Comparison of ENCODE assay signal across 8 mouse cellular contexts in genomic region chr3:37906806-37907251, GRCm38 (mm10).
A peak's percentile ranks its signal among the peaks of the same experiment; 100 is the strongest.
DNase-seq lines count a peak whose midpoint lies in the region; ATAC-seq lines count a peak whose summit lies in the region.

No protein-coding gene starts in this region.

- no peak overlapping the region for H3K9ac ChIP-seq in embryonic facial prominence, embryonic 11.5 days (replicated peaks; ENCODE audit: low read length)
- H3K9ac ChIP-seq in hindbrain, embryonic 14.5 days: no peak overlapping the region
- no peak overlapping the region for H3K9ac ChIP-seq in lung, embryonic 15.5 days

- no peaks in the 10 kb centered on the region for H3K27me3 ChIP-seq in embryonic facial prominence, embryonic 11.5 days (ENCODE audit: control insufficient read depth, insufficient read depth, low read length)
- H3K27me3 ChIP-seq in hindbrain, embryonic 14.5 days (ENCODE audit: control insufficient read depth, insufficient read depth, low read length): peaks cover 3% of the 10 kb centered on the region; the same call in 1 of the 2 replicates
- no peaks in the 10 kb centered on the region for H3K27me3 ChIP-seq in lung, embryonic 15.5 days

- 0 out of 2 replicates have a peak overlapping the region, but pooled peaks have one; percentile 0 for H3K4me2 ChIP-seq in embryonic facial prominence, embryonic 11.5 days (ENCODE audit: low read depth, low read length)
- H3K4me2 ChIP-seq in hindbrain, embryonic 14.5 days (replicated peaks): no peak overlapping the region
- H3K4me2 ChIP-seq in lung, embryonic 15.5 days: peak overlapping the region; percentile 5; the same call in 1 of the 2 replicates

- ATAC-seq in embryonic facial prominence, embryonic 11.5 days (replicated peaks; ENCODE audit: insufficient number of reproducible peaks, low FRiP score, low TSS enrichment, low read depth): peak; percentile 86
- ATAC-seq in hindbrain, embryonic 14.5 days (ENCODE audit: low FRiP score): peak; percentile 46; the same call in 1 of the 2 replicates
- ATAC-seq in lung, embryonic 15.5 days (ENCODE audit: borderline replicate concordance, extremely low read depth, low FRiP score, low TSS enrichment): peak; percentile 48; the same call in 1 of the 2 replicates

- peaks cover 5% of the 10 kb centered on the region for H3K4me1 ChIP-seq in embryonic facial prominence, embryonic 11.5 days (ENCODE audit: control insufficient read depth, insufficient read depth, low read length)
- H3K4me1 ChIP-seq in hindbrain, embryonic 14.5 days (replicated peaks; ENCODE audit: control insufficient read depth, insufficient read depth, low read length): peaks cover 10% of the 10 kb centered on the region; the same call in 1 of the 2 replicates
- peaks cover 27% of the 10 kb centered on the region for H3K4me1 ChIP-seq in lung, embryonic 15.5 days

- H3K36me3 ChIP-seq in embryonic facial prominence, embryonic 11.5 days (replicated peaks; ENCODE audit: control insufficient read depth, insufficient read depth, low read depth, low read length): no peaks in the 10 kb centered on the region
- no peaks in the 10 kb centered on the region for H3K36me3 ChIP-seq in hindbrain, embryonic 14.5 days (replicated peaks; ENCODE audit: control insufficient read depth, insufficient read depth)
- H3K36me3 ChIP-seq in lung, embryonic 15.5 days: no peaks in the 10 kb centered on the region

- peak; percentile 67 for DNase-seq in adrenal gland, adult 2 months
- no peak for DNase-seq in adrenal gland, postnatal 25 days
- peak; percentile 37 for DNase-seq in embryonic facial prominence, embryonic 11.5 days (ENCODE audit: low spot score)
- no peak for DNase-seq in hindbrain, embryonic 14.5 days (ENCODE audit: low spot score)
- no peak for DNase-seq in left cerebral cortex, postnatal 10 days (ENCODE audit: extremely low spot score in 1 of 2, low spot score in 2 of 2)
- no peak for DNase-seq in gastrocnemius, postnatal 36 days
- no peak for DNase-seq in spleen, adult 18-20 months

- no peaks in the 10 kb centered on the region for H3K9me3 ChIP-seq in embryonic facial prominence, embryonic 11.5 days (replicated peaks; ENCODE audit: control insufficient read depth, low read length)
- no peaks in the 10 kb centered on the region for H3K9me3 ChIP-seq in hindbrain, embryonic 14.5 days (ENCODE audit: control insufficient read depth, low read length)
- H3K9me3 ChIP-seq in lung, embryonic 15.5 days: no peaks in the 10 kb centered on the region

- intact Hi-C loops in left cerebral cortex, postnatal 10 days (cut with DNase I): no loop called here
- intact Hi-C loops in gastrocnemius, postnatal 36 days (cut with DNase I): no loop called here

- WGBS in embryonic facial prominence, embryonic 11.5 days: 19% methylated on average over 5 of the region's 5 CpGs
- 18% methylated on average over 5 of the region's 5 CpGs for WGBS in hindbrain, embryonic 14.5 days
- WGBS in lung, embryonic 15.5 days: 15% methylated on average over 5 of the region's 5 CpGs

- H3K27ac ChIP-seq in embryonic facial prominence, embryonic 11.5 days (replicated peaks; ENCODE audit: low read depth, low read length): peak overlapping the region; percentile 56; the same call in 1 of the 2 replicates
- 0 out of 2 replicates have a peak overlapping the region, but pooled peaks have one; percentile 26 for H3K27ac ChIP-seq in hindbrain, embryonic 14.5 days
- H3K27ac ChIP-seq in lung, embryonic 15.5 days: peak overlapping the region; percentile 73

- H3K4me3 ChIP-seq in embryonic facial prominence, embryonic 11.5 days (ENCODE audit: low read depth, low read length): no peak overlapping the region
- no peak overlapping the region for H3K4me3 ChIP-seq in hindbrain, embryonic 14.5 days (replicated peaks; ENCODE audit: low read length)
- H3K4me3 ChIP-seq in lung, embryonic 15.5 days: no peak overlapping the region

Comparison
In these comparisons a context has a peak if more than half of its experiments do, and no peak if none do; other contexts are left out.
1. DNase-seq: peak in adrenal gland, adult 2 months (single experiment) and embryonic facial prominence, embryonic 11.5 days (single experiment); none in adrenal gland, postnatal 25 days (single experiment), hindbrain, embryonic 14.5 days (single experiment), left cerebral cortex, postnatal 10 days (0 of 2), gastrocnemius, postnatal 36 days (0 of 2) and spleen, adult 18-20 months (0 of 2).
2. Peak in every context shown above with its lines, with median percentiles within 50 percentile points of each other: ATAC-seq and H3K27ac ChIP-seq.